Mouse (Mus musculus) ES-E14 (cell line): Measurements from ENCODE around the gene Mgat3.

Experiments used
- CHD2 ChIP-seq: IDR thresholded peaks from 2 replicates; pipeline ENCODE4 v1.6.1; 2014; ENCODE audit warnings: mild to moderate bottlenecking, low read depth, low read length, inconsistent platforms
- HCFC1 ChIP-seq: IDR thresholded peaks from 2 replicates; pipeline ENCODE4 v1.6.1; 2012; ENCODE audit warnings: low read length, inconsistent platforms, borderline replicate concordance; ENCODE audit not compliant: insufficient read depth
- MAFK ChIP-seq: IDR thresholded peaks from 2 replicates; pipeline ENCODE4 v1.6.1; 2014; ENCODE audit warnings: mild to moderate bottlenecking, low read depth, low read length, inconsistent platforms; ENCODE audit not compliant: insufficient read depth
- ZC3H11A ChIP-seq: IDR thresholded peaks from 2 replicates; pipeline ENCODE4 v1.6.1; 2012; ENCODE audit warnings: low read depth, mild to moderate bottlenecking, inconsistent platforms, low read length, borderline replicate concordance
- ZNF384 ChIP-seq: IDR thresholded peaks from 2 replicates; pipeline ENCODE4 v1.6.1; 2012; ENCODE audit warnings: low read depth, low read length, inconsistent platforms

DNA sequence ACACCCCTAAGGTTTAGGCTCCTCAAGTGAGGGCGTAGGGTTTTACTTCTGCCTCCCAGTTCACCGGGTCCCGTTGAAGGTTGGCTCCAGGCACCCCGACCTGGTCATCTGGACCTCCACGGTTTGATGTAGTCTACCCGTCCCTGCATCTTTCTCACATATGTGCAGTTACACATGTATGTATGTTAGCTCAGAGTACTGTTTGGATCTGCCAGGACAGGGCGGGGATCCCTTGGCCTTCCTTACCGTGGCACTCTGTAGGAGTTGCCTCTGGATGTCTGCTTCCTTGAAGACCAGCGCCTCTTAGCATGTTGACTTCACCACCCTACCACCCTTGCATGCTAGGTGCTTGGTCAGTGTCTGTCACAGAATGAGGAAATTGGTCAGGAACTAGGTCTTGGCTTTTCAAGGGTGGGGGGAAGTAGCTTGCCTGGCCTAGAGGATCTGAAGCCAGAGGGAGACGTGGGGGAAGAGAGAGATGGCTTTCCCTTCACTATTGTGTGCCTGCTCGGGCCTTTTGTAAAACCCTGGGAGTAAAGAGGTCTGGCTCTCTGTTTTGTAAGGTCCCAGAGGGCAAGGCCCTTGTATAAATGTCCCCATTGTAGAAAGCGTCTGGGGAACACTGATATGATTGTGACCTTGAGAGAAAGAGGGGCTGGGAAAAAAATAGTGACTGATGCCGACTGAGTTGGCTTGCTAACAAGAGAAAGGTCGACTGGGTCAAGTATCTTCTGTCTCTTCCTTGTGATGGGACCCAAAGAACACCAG, 39.7 kb upstream of the Mgat3 start:
- TF ChIP-seq ZNF384 (no peak), CHD2 (no peak), MAFK (no peak), ZC3H11A (no peak), HCFC1 (no peak)
